Mouse (Mus musculus) erythroblast, embryonic 14.5 days (primary cell): Measurements from ENCODE around the gene Sdccag8.

ENCODE experiments used
- GATA1 ChIP-seq: IDR thresholded peaks from 2 replicates; pipeline ENCODE4 v1.6.1; 2012; ENCODE audit warnings: low read length, inconsistent platforms, mixed read lengths
- TAL1 ChIP-seq: IDR thresholded peaks from 3 replicates; pipeline ENCODE4 v1.6.1; 2012; ENCODE audit warnings: low read length, inconsistent platforms, mixed read lengths

- TF ChIP-seq TAL1, result no peak
- no peak for TF ChIP-seq GATA1
Observed at GRCm38 (mm10) chr1:177010607-177011302, 196.3 kb downstream of the Sdccag8 start.
